Mouse (Mus musculus): ENCODE data around the gene Nbas. TPM values are rescaled to one million over a fixed set of nuclear protein-coding genes. Genes with fewer than 3 reads are reported as not detected.
A peak's percentile ranks its signal among the peaks of the same experiment; 100 is the strongest.

Nbas gene
- 11.3 and 11.8 TPM in 2 replicates for polyA plus RNA-seq (2015; fragmentation: Nextera tagmentation; extraction: Ambion mirVana)

GRCm38 (mm10) chr12:13268826-13269449 is at the start of gene Nbas:
Gene Nbas, plus strand, starts transcription at chr12:13269133.
- H3K4me2 ChIP-seq (replicated peaks), result peak within 1 kb of the TSS; percentile 56

GRCm38 (mm10) chr12:13242453-13242852 is 26.5 kb upstream of the Nbas start:
- peaks cover 61% of the 10 kb centered on the region for H3K36me3 ChIP-seq

More at GRCm38 (mm10) chr12:13268826-13269449, at the start of gene Nbas:
- no peaks in the 10 kb centered on the region for H3K36me3 ChIP-seq
- WGBS, result 3% methylated on average over 38 of the region's 38 CpGs
- peak; percentile 97 for ATAC-seq (replicated peaks)
- H3K4me1 ChIP-seq, result peaks cover 18% of the 10 kb centered on the region
- peak within 1 kb of the TSS; percentile 97 for H3K4me3 ChIP-seq
- peak within 1 kb of the TSS; percentile 76 for H3K27ac ChIP-seq (replicated peaks)
- no peaks in the 10 kb centered on the region for H3K27me3 ChIP-seq
- no peaks in the 10 kb centered on the region for H3K9me3 ChIP-seq
- peak within 1 kb of the TSS; percentile 93 for H3K9ac ChIP-seq (replicated peaks)

GRCm38 (mm10) chr12:13248691-13249572 is 20.0 kb upstream of the Nbas start, which contains the start of gene Ddx1:
Gene Ddx1, minus strand, starts transcription at chr12:13249213.
- Histone ChIP-seq H3K36me3 (peaks cover 13% of the 10 kb centered on the region), H3K27ac (replicated peaks) (peak within 1 kb of the TSS; percentile 83), H3K9ac (replicated peaks) (peak within 1 kb of the TSS; percentile 78), H3K4me1 (peaks cover 20% of the 10 kb centered on the region), H3K4me3 (peak within 1 kb of the TSS; percentile 58), H3K9me3 (no peaks in the 10 kb centered on the region), H3K4me2 (replicated peaks) (peak within 1 kb of the TSS; percentile 42), H3K27me3 (no peaks in the 10 kb centered on the region)
- peak; percentile 96 for ATAC-seq (replicated peaks)
- 2% methylated on average over 59 of the region's 59 CpGs for WGBS

More at GRCm38 (mm10) chr12:13242453-13242852, 26.5 kb upstream of the Nbas start:
- Histone ChIP-seq H3K9ac (replicated peaks) (no peak overlapping the region), H3K27ac (replicated peaks) (no peak overlapping the region), H3K4me1 (peaks cover 8% of the 10 kb centered on the region), H3K4me3 (no peak overlapping the region), H3K9me3 (no peaks in the 10 kb centered on the region), H3K4me2 (replicated peaks) (no peak overlapping the region), H3K27me3 (no peaks in the 10 kb centered on the region)
- ATAC-seq (replicated peaks), result no peak

GRCm38 (mm10) chr12:13249573-13249919 is 19.4 kb upstream of the Nbas start:
- peak overlapping the region; percentile 58 for H3K4me3 ChIP-seq
- peak overlapping the region; percentile 78; the same call in 1 of the 2 replicates for H3K9ac ChIP-seq (replicated peaks)
- 85% methylated on average over 3 of the region's 3 CpGs for WGBS
- H3K4me1 ChIP-seq, result peaks cover 20% of the 10 kb centered on the region
- no peaks in the 10 kb centered on the region for H3K9me3 ChIP-seq
- peaks cover 7% of the 10 kb centered on the region; the same call in 1 of the 2 replicates for H3K36me3 ChIP-seq
- peak overlapping the region; percentile 42 for H3K4me2 ChIP-seq (replicated peaks)
- ATAC-seq (replicated peaks), result peak; percentile 18; the same call in 1 of the 2 replicates
- H3K27ac ChIP-seq (replicated peaks), result peak overlapping the region; percentile 83
- H3K27me3 ChIP-seq, result no peaks in the 10 kb centered on the region

- Histone ChIP-seq H3K9ac (replicated peaks) (no peak overlapping the region), H3K4me3 (no peak overlapping the region), H3K36me3 (no peaks in the 10 kb centered on the region), H3K27me3 (0 out of 2 replicates have a peak, but pooled peaks cover 3% of the 10 kb centered on the region), H3K4me1 (no peaks in the 10 kb centered on the region), H3K4me2 (replicated peaks) (no peak overlapping the region), H3K9me3 (no peaks in the 10 kb centered on the region), H3K27ac (replicated peaks) (no peak overlapping the region)
- WGBS, result 44% methylated on average over 3 of the region's 3 CpGs
- ATAC-seq (replicated peaks), result no peak
Measured at GRCm38 (mm10) chr12:13255068-13255467, 13.9 kb upstream of the Nbas start.

- H3K36me3 ChIP-seq, result no peaks in the 10 kb centered on the region
- H3K27ac ChIP-seq (replicated peaks), result no peak overlapping the region
- no peak for ATAC-seq (replicated peaks)
- no peak overlapping the region for H3K4me2 ChIP-seq (replicated peaks)
- no peak overlapping the region for H3K9ac ChIP-seq (replicated peaks)
- H3K4me3 ChIP-seq, result no peak overlapping the region
- no peaks in the 10 kb centered on the region for H3K9me3 ChIP-seq
- 79% methylated on average over 2 of the region's 2 CpGs for WGBS
- no peaks in the 10 kb centered on the region for H3K4me1 ChIP-seq
- H3K27me3 ChIP-seq, result 0 out of 2 replicates have a peak, but pooled peaks cover 3% of the 10 kb centered on the region
Measured at GRCm38 (mm10) chr12:13255701-13256100, 13.2 kb upstream of the Nbas start.

- ATAC-seq (replicated peaks), result peak; percentile 26
- peak overlapping the region; percentile 97 for H3K4me3 ChIP-seq
- H3K36me3 ChIP-seq, result no peaks in the 10 kb centered on the region
- H3K27ac ChIP-seq (replicated peaks), result no peak overlapping the region
- H3K4me2 ChIP-seq (replicated peaks), result peak overlapping the region; percentile 56
- H3K27me3 ChIP-seq, result no peaks in the 10 kb centered on the region
- H3K9me3 ChIP-seq, result no peaks in the 10 kb centered on the region
- H3K9ac ChIP-seq (replicated peaks), result peak overlapping the region; percentile 93; the same call in 1 of the 2 replicates
- H3K4me1 ChIP-seq, result peaks cover 18% of the 10 kb centered on the region
- WGBS, result 46% methylated on average over 3 of the region's 3 CpGs
Measured at GRCm38 (mm10) chr12:13268412-13268811, 521 bp upstream of the Nbas start.

GRCm38 (mm10) chr12:13269570-13270390 is 847 bp downstream of the Nbas start:
- Histone ChIP-seq H3K36me3 (peaks cover 2% of the 10 kb centered on the region; the same call in 1 of the 2 replicates), H3K4me3 (peak overlapping the region; percentile 97), H3K9me3 (no peaks in the 10 kb centered on the region), H3K4me2 (replicated peaks) (peak overlapping the region; percentile 56), H3K9ac (replicated peaks) (peak overlapping the region; percentile 93), H3K27me3 (no peaks in the 10 kb centered on the region), H3K4me1 (peaks cover 18% of the 10 kb centered on the region), H3K27ac (replicated peaks) (no peak overlapping the region; the same call in 1 of the 2 replicates)
- 45% methylated on average over 16 of the region's 16 CpGs for WGBS
- peak; percentile 42; the same call in 1 of the 2 replicates for ATAC-seq (replicated peaks)

- no peaks in the 10 kb centered on the region for H3K27me3 ChIP-seq
- 86% methylated on average over 2 of the region's 2 CpGs for WGBS
- H3K4me3 ChIP-seq, result no peak overlapping the region
- H3K4me1 ChIP-seq, result peaks cover 5% of the 10 kb centered on the region; the same call in 1 of the 2 replicates
- H3K4me2 ChIP-seq (replicated peaks), result no peak overlapping the region
- no peak for ATAC-seq (replicated peaks)
- H3K27ac ChIP-seq (replicated peaks), result no peak overlapping the region
- H3K9me3 ChIP-seq, result no peaks in the 10 kb centered on the region
- peaks cover 2% of the 10 kb centered on the region; the same call in 1 of the 2 replicates for H3K36me3 ChIP-seq
- no peak overlapping the region for H3K9ac ChIP-seq (replicated peaks)
Measured at GRCm38 (mm10) chr12:13291453-13291852, 22.5 kb downstream of the Nbas start.

- Histone ChIP-seq H3K9ac (replicated peaks) (no peak overlapping the region), H3K4me1 (peaks cover 5% of the 10 kb centered on the region; the same call in 1 of the 2 replicates), H3K27me3 (no peaks in the 10 kb centered on the region), H3K27ac (replicated peaks) (no peak overlapping the region), H3K9me3 (no peaks in the 10 kb centered on the region), H3K4me2 (replicated peaks) (no peak overlapping the region), H3K36me3 (peaks cover 2% of the 10 kb centered on the region; the same call in 1 of the 2 replicates), H3K4me3 (no peak overlapping the region)
- ATAC-seq (replicated peaks), result peak; percentile 57
- 73% methylated on average over 3 of the region's 3 CpGs for WGBS
Measured at GRCm38 (mm10) chr12:13293421-13293881, 24.5 kb downstream of the Nbas start.

- Histone ChIP-seq H3K4me2 (replicated peaks) (no peak overlapping the region), H3K27ac (replicated peaks) (no peak overlapping the region), H3K9me3 (no peaks in the 10 kb centered on the region), H3K36me3 (no peaks in the 10 kb centered on the region), H3K4me1 (peaks cover 2% of the 10 kb centered on the region; the same call in 1 of the 2 replicates), H3K4me3 (no peak overlapping the region), H3K9ac (replicated peaks) (no peak overlapping the region), H3K27me3 (no peaks in the 10 kb centered on the region)
- ATAC-seq (replicated peaks), result no peak
- 84% methylated on average over 3 of the region's 3 CpGs for WGBS
Measured at GRCm38 (mm10) chr12:13303037-13303436, 34.1 kb downstream of the Nbas start.
